Mouse (Mus musculus): ENCODE measurements around the gene Clcf1. TPM values are rescaled to one million over a fixed set of nuclear protein-coding genes. Genes with fewer than 3 reads are reported as not detected.
A peak's percentile ranks its signal among the peaks of the same experiment; 100 is the strongest.

Clcf1 gene
- total RNA-seq, 1 experiment from 2014 or later: 10.8 TPM

DNA sequence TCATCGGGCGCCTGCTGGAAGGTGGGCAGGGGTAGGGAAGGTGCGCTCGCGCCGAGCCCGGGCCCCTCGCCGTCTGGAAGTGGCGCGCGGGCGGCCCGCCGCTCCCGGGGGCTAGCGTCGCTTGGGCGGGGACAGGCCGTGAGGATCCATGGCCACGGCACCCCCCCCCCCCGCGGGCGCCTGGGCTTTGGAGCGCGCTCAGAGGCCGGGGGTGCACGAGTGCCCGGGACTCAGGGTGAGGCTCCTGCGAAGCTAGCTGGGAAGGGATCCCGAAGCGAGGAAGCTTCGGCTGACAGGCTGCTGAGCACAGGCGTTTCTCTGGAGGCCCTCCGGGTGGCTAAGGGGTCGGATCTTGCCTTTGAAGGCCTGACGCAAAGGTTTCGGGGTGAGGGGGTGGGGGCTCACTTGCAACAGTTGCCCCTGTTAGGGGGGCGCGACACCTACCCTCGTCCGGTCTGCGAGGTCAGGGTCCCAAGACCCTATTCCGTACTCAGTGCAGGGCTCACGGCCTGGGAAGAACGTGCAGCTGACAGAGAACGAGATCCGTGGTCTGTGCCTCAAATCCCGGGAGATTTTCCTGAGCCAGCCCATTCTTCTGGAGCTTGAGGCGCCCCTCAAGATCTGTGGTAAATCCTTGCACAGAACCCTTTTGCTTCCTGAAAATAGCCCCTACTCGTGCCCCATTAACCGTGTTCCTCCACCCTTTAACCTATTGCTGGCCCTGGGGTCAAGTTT, 21.6 kb upstream of the Clcf1 start:
- DNase-seq: no peak

DNA sequence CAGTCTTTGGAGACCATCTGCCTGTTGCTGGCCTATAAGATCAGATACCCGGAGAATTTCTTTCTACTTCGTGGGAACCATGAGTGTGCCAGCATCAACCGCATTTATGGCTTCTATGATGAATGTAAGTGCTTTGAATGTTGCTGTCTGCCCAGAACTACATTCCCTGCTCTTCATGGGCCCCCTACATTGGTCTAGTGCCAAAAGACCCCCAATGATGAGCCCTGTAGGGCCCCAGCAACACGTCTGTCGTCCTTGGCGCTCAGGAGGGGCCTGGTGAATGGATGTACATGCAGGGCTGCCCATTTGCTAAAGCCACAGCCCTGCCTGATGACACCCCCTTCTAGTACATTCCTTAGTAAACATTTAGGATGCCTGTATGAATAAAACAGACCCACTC, 20.9 kb upstream of the Clcf1 start:
- no peak for DNase-seq

DNA sequence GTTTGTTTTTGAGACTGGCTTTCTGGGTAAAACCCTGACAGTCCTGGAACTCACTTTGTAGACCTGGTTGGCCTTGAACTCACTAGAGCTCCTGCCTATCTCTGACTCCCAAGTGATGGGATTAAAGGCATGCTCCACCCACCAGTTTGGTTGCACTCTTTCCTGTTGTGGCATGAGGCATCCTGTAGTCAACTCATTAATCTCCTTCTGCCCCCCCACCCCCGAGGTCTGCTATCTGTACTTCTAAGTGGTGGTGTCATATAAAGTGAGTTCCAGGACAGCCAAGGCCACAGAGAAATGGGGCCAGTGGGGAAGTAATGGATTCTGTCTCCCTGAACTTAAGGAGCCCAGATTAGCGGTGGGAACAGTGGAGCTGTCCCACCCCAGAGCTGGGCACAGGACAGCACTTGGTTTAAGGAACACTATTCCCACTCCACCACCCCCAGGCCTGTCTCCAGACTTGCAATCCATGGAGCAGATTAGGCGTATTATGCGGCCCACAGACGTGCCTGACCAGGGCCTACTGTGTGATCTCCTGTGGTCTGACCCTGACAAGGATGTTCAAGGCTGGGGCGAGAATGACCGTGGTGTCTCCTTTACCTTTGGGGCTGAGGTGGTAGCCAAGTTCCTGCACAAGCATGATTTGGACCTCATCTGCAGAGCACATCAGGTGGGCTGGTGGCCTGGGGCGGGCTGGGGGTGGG, 19.9 kb upstream of the Clcf1 start:
- DNase-seq: peak; percentile 68

GRCm38 (mm10) chr19:4194776-4195650, 19.0 kb upstream of the Clcf1 start:
- peak; percentile 59 for DNase-seq

DNA sequence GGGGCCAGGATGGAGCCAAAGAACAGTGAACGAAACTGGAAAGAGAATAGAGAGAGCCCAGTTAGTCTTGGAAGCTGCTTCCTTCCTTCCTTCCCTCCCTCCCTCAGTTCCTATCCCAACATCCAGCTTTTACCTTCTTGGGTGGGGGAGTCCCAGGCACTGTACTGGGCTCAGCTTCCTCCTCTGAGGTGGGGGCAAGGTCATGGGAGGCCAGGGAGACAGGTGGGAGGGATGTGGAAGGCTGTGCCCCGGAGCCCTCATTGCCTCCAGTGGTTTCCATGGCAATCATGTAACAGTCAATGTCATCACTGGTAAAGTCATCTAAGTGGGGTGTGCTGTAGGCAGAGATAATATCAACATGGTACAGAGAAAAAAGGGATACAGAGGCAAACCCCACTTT, 18.0 kb upstream of the Clcf1 start:
- no peak for DNase-seq

DNA sequence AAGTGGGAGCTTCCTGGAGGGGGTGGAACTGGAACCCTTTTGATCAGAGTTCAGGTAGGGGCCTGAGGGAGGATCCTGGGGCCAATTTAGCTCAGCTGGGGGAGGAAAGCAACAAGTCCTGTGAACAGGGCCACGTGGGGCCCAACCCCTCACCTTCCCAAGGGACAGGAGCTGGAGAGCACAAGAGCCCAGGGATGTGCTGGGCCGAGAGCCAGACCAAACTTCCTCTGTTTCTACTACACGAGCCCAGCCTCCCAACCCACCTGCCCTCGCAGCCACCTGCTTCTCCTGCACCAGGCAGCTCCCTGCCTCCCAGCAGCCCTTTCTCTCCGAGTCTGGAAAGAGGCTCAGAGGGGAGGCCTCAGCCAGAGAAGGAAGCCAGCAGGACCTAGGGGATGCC, 17.5 kb upstream of the Clcf1 start:
- DNase-seq: peak; percentile 57

DNA sequence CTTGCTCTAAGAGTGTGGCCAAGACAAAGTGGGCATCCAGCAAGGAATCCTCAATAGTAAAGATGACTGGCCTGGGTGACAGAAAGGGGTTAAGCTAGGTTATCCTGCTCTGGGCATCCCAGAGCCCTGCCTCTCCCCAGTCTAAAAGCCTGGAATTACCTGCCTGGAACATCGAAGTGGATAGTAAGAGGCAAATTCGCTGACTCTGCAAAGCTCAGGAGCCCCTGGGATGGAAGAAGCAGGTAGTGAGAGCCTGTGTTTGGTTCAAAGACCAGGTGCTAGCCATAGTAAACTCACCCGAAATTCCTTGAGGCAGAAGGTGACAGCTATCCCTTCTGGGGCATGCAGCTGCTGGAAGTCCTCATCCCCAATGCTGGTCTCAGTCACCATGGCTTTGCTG, 16.9 kb upstream of the Clcf1 start:
- DNase-seq: no peak

GRCm38 (mm10) chr19:4201291-4201909, 12.6 kb upstream of the Clcf1 start, which contains the start of gene Rad9a:
Gene Rad9a, minus strand, starts transcription at chr19:4201662.
- peak; percentile 98 for DNase-seq

- no peak for DNase-seq
These were observed 11.9 kb upstream of the Clcf1 start for GRCm38 (mm10) chr19:4202149-4202548.

DNA sequence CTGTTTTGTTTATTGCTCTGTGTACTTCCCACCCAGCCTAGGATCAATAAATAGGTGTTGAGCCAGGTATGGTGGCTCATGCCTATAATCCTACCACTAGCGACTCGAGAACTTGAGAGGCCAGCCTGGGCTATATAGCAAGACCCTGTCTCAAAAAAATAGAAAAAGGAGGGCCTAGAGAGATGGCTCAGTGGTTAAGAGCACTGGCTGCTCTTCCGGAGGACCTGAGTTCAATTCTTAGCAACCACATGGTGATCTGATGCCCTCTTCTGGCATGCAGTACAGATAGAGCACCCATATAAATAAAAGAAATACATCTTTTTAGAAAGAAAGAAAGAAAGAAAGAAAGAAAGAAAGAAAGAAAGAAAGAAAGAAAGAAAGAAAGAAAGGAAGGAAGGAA, 10.9 kb upstream of the Clcf1 start:
- no peak for DNase-seq

- no peak for DNase-seq
These were observed 10.3 kb upstream of the Clcf1 start for GRCm38 (mm10) chr19:4203604-4204326.

GRCm38 (mm10) chr19:4204889-4205288, 9.1 kb upstream of the Clcf1 start:
- no peak for DNase-seq

DNA sequence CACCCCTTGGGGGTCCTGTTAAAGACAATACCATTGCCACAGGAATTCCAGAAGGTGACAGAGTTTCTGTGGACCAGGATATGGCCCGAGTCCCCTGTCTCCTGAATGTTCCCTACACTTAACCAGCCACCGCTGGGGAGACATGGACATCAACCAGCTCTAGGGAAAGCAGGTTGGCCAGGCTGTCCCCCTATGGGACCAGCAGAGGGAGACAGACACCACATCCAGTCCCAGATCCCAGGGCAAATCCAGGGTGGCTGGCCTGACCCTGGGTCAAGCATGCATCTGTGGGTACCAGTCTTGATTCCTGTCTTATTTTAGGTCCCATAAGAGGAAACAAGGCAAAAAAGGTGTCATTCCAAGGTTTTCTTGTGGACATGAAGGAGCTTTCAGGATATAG, 7.1 kb upstream of the Clcf1 start:
- DNase-seq: peak; percentile 88

- DNase-seq: no peak
These were observed 5.5 kb upstream of the Clcf1 start for GRCm38 (mm10) chr19:4208563-4208962.

GRCm38 (mm10) chr19:4211891-4212588, 2.0 kb upstream of the Clcf1 start:
- DNase-seq: no peak

DNA sequence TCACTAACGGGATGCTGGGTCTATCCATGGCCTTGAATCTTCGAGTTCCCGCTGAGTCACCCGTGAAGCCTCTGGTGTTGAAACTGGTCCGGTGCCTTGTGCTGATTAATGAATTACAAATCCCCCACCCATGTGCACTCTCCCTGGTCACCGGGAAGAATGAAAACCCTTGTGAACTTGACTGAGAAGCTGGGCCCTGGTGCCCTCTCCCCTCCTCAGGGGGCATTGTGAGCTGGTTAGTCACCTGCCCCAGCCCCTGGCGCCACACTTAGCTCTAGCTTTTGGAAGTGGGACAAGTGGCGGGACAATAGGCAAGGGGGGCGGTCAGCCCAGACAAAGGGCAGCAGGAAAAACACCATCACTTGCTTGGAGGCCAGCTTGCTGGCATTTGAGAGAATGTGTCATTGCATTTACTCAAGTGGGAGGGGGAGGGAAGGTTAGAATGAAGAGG, 489 bp upstream of the Clcf1 start:
- DNase-seq: peak; percentile 80

GRCm38 (mm10) chr19:4214771-4215450, 873 bp downstream of the Clcf1 start:
- DNase-seq: peak; percentile 69

- DNase-seq: no peak
These were observed 1.4 kb downstream of the Clcf1 start for GRCm38 (mm10) chr19:4215451-4215840.

- DNase-seq: peak; percentile 71
These were observed 2.1 kb downstream of the Clcf1 start for GRCm38 (mm10) chr19:4216041-4216685.

GRCm38 (mm10) chr19:4217140-4217539, 3.1 kb downstream of the Clcf1 start:
- DNase-seq: no peak

Measured in adrenal gland, postnatal 14 days (tissue).